Comparison of ENCODE assay signal across 29 mouse cellular contexts in genomic region chr5:115022021-115022420, GRCm38 (mm10). TPM values are rescaled to one million over a fixed set of nuclear protein-coding genes. Genes with fewer than 3 reads are reported as not detected.
"Had no signal": no experiment of that assay in that cellular context is flagged by ENCODE, and none has a peak within 500 bp of the region (broad histone marks: within the 10 kb centered on the region; RNA-seq: fewer than 3 reads in every experiment).

No protein-coding gene starts in this region.

- H3K4me1 ChIP-seq: limb, embryonic 10.5 days; limb, embryonic 12.5 days had no signal

- H3K4me2 ChIP-seq: heart, embryonic 11.5 days; heart, embryonic 13.5 days; heart, embryonic 15.5 days; hindbrain, embryonic 12.5 days; hindbrain, embryonic 14.5 days; intestine, embryonic 15.5 days; limb, embryonic 12.5 days; liver, embryonic 11.5 days had no signal

- H3K27ac ChIP-seq: gastrocnemius, adult 2 months; heart, adult 2 months; heart, embryonic 13.5 days; heart, embryonic 15.5 days; hindbrain, embryonic 10.5 days; hindbrain, embryonic 12.5 days; hindbrain, embryonic 14.5 days; intestine, embryonic 15.5 days; layer of hippocampus, adult 2 months; left cerebral cortex, adult 2 months; limb, embryonic 10.5 days; limb, embryonic 12.5 days had no signal

- H3K9me3 ChIP-seq: heart, embryonic 13.5 days; heart, embryonic 15.5 days; hindbrain, embryonic 12.5 days; intestine, embryonic 15.5 days; limb, embryonic 10.5 days; limb, embryonic 12.5 days had no signal

- H3K4me3 ChIP-seq: gastrocnemius, adult 2 months; heart, adult 2 months; heart, embryonic 13.5 days; heart, embryonic 15.5 days; hindbrain, embryonic 10.5 days; hindbrain, embryonic 12.5 days; intestine, embryonic 15.5 days; layer of hippocampus, adult 2 months; left cerebral cortex, adult 2 months; limb, embryonic 10.5 days; limb, embryonic 12.5 days had no signal

- DNase-seq: gastrocnemius, adult 2 months; gastrocnemius, postnatal 10 days; gastrocnemius, postnatal 25 days; heart, adult 2 months; heart, postnatal 14 days; heart, postnatal 4 days; kidney, adult 18-20 months; kidney, adult 8-10 months; kidney, postnatal 10 days; kidney, postnatal 25 days; kidney, postnatal 4 days; liver had no signal

- H3K36me3 ChIP-seq: heart, embryonic 15.5 days; hindbrain, embryonic 12.5 days; intestine, embryonic 15.5 days; limb, embryonic 12.5 days had no signal

- ATAC-seq: hindbrain, embryonic 16.5 days; inflammation-experienced regulatory T-cells, adult 6 months; intestine, embryonic 15.5 days; intestine, postnatal 0 days had no signal

- H3K9ac ChIP-seq: heart, embryonic 13.5 days; heart, embryonic 15.5 days; hindbrain, embryonic 12.5 days; hindbrain, embryonic 14.5 days; intestine, embryonic 15.5 days; limb, embryonic 12.5 days had no signal

- H3K27me3 ChIP-seq: heart, embryonic 13.5 days; heart, embryonic 15.5 days; hindbrain, embryonic 12.5 days; intestine, embryonic 15.5 days; limb, embryonic 12.5 days had no signal

RNA-seq across cellular contexts. Expression of gene Hnf1a, which starts 51.1 kb away (rescaled TPM):
- polyA plus RNA-seq: frontal cortex, adult 2 months; heart, adult 2 months; heart, embryonic 11.5 days; heart, postnatal 0 days; hindbrain, embryonic 10.5 days; hindbrain, embryonic 14.5 days; hindbrain, embryonic 16.5 days; limb, embryonic 12.5 days had no signal
